Mouse (Mus musculus) ES-Bruce4 (cell line): Measurements from ENCODE around the gene Lhb. TPM values are rescaled to one million over a fixed set of nuclear protein-coding genes. Genes with fewer than 3 reads are reported as not detected.

Experiments used
- H3K27ac ChIP-seq: 2 replicates; pipeline ENCODE4 v1.5.1; 2012; ENCODE audit warnings: low read length, inconsistent platforms; ENCODE audit not compliant: insufficient read depth
- H3K27me3 ChIP-seq: 2 replicates; pipeline ENCODE4 v1.6.1; 2012; ENCODE audit warnings: mild to moderate bottlenecking, low read length, inconsistent platforms; ENCODE audit not compliant: control insufficient read depth, poor library complexity, insufficient read depth, severe bottlenecking
- H3K36me3 ChIP-seq: 2 replicates; pipeline ENCODE4 v1.6.1; 2012; ENCODE audit warnings: inconsistent platforms, mild to moderate bottlenecking, low read length, moderate library complexity; ENCODE audit not compliant: control insufficient read depth, poor library complexity, insufficient read depth, severe bottlenecking
- H3K4me1 ChIP-seq: one replicate; pipeline ENCODE4 v1.8.1; 2011; ENCODE audit warnings: low read length; ENCODE audit not compliant: control insufficient read depth, insufficient read depth
- H3K4me3 ChIP-seq: 2 replicates; pipeline ENCODE4 v1.5.1; 2011; ENCODE audit warnings: low read depth, mild to moderate bottlenecking, low read length
- H3K9ac ChIP-seq: 2 replicates; pipeline ENCODE4 v1.6.1; 2012; ENCODE audit warnings: low read depth, mild to moderate bottlenecking, inconsistent platforms; ENCODE audit not compliant: poor library complexity, severe bottlenecking
- H3K9me3 ChIP-seq: replicated peaks from 2 replicates; pipeline ENCODE4 v1.6.1; 2012; ENCODE audit warnings: mild to moderate bottlenecking, low read length, inconsistent platforms; ENCODE audit not compliant: control insufficient read depth, poor library complexity, insufficient read depth, severe bottlenecking
- CTCF ChIP-seq: IDR thresholded peaks from one replicate; pipeline ENCODE4 v1.8.1; 2011; ENCODE audit warnings: low read depth, low read length
- EP300 ChIP-seq: IDR thresholded peaks from 2 replicates; pipeline ENCODE4 v1.6.1; 2011; ENCODE audit warnings: low read depth, low read length; ENCODE audit not compliant: insufficient read depth
- POLR2A ChIP-seq: IDR thresholded peaks from one replicate; pipeline ENCODE4 v1.8.1; 2011; ENCODE audit warnings: low read length; ENCODE audit not compliant: insufficient read depth
- polyA plus RNA-seq: library from polyadenylated mRNA; stranded (reverse); fragments of >200 nt; gene quantifications from 2 replicates; pipeline ENCODE4 v1.2.4, GENCODE M21; 2011; ENCODE audit warnings: low read depth; ENCODE audit not compliant: missing spikeins, insufficient read depth, insufficient read length

Gene Lhb
- polyA plus RNA-seq, 1 experiment, result not detected

- Histone ChIP-seq H3K9ac (no peak overlapping the region), H3K4me1 (peaks cover 2% of the 10 kb centered on the region), H3K27ac (no peak overlapping the region), H3K9me3 (no peaks in the 10 kb centered on the region), H3K4me3 (no peak overlapping the region), H3K27me3 (no peaks in the 10 kb centered on the region), H3K36me3 (no peaks in the 10 kb centered on the region)
- TF ChIP-seq EP300, result no peak
- TF ChIP-seq CTCF, result no peak
- no peak for TF ChIP-seq POLR2A
Measured at GRCm38 (mm10) chr7:45409497-45410163, 11.0 kb upstream of the Lhb start.

- no peak overlapping the region for H3K27ac ChIP-seq
- peaks cover 6% of the 10 kb centered on the region for H3K4me1 ChIP-seq
- H3K27me3 ChIP-seq, result no peaks in the 10 kb centered on the region
- TF ChIP-seq POLR2A (no peak), CTCF (no peak), EP300 (no peak)
- no peaks in the 10 kb centered on the region for H3K36me3 ChIP-seq
- peak overlapping the region; percentile 87; the same call in 1 of the 2 replicates for H3K9ac ChIP-seq
- H3K4me3 ChIP-seq, result no peak overlapping the region
- H3K9me3 ChIP-seq, result no peaks in the 10 kb centered on the region
Measured at GRCm38 (mm10) chr7:45412421-45412820, 8.2 kb upstream of the Lhb start.

DNA sequence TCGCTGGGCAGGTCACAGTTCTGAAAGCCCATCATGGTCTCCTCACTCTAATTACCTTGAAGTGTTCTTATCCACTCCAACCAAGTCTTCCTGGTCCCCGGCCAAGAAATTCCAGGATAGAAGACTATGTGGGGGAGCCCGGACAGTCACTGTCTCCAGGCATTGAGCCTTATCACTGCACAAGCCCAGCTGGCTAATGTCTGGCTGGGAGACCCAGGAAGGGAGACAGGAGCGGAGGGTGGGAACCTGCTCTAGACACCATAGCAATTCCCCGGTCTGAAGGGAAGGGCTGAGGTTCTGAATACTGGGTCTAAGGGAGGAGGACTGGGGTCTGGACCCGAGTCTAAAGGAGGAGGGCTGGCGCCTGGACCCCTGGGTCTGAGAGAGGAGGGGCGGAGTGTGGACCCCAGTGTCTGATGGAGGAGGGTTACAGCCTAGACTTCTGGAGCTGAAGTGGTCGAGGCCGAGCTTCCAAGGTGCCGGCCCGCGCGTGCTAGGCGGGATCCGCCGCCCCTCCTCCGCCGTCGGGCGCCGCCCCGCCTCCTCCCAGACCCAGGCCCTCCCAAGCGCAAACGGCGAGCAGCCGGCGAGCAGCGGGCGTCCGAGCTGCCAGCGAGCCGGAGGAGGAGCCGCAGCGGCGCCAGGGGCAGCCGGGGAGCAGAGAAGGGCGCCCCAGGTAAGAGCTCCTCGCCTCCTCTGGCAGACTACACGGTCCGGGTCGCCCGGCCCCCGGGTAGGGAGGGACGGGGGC, 7.3 kb upstream of the Lhb start, which contains the start of gene Ntf5:
Gene Ntf5 (plus strand): TSS at position 583 of the 751 bp plus-strand sequence.
- peak within 1 kb of the TSS; percentile 58 for H3K4me3 ChIP-seq
- H3K9me3 ChIP-seq, result no peaks in the 10 kb centered on the region
- peaks cover 10% of the 10 kb centered on the region for H3K4me1 ChIP-seq
- H3K27me3 ChIP-seq, result no peaks in the 10 kb centered on the region
- no peak for TF ChIP-seq POLR2A
- TF ChIP-seq EP300, result no peak
- TF ChIP-seq CTCF, result no peak
- peak within 1 kb of the TSS; percentile 29 for H3K27ac ChIP-seq
- peak within 1 kb of the TSS; percentile 87 for H3K9ac ChIP-seq
- no peaks in the 10 kb centered on the region for H3K36me3 ChIP-seq

GRCm38 (mm10) chr7:45413864-45414739, 6.5 kb upstream of the Lhb start:
- no peaks in the 10 kb centered on the region for H3K9me3 ChIP-seq
- no peak for TF ChIP-seq CTCF
- peak; percentile 60 for TF ChIP-seq POLR2A
- no peak for TF ChIP-seq EP300
- no peaks in the 10 kb centered on the region for H3K27me3 ChIP-seq
- H3K27ac ChIP-seq, result peak overlapping the region; percentile 21
- H3K4me3 ChIP-seq, result peak overlapping the region; percentile 58
- peak overlapping the region; percentile 87 for H3K9ac ChIP-seq
- H3K4me1 ChIP-seq, result peaks cover 10% of the 10 kb centered on the region
- no peaks in the 10 kb centered on the region for H3K36me3 ChIP-seq

DNA sequence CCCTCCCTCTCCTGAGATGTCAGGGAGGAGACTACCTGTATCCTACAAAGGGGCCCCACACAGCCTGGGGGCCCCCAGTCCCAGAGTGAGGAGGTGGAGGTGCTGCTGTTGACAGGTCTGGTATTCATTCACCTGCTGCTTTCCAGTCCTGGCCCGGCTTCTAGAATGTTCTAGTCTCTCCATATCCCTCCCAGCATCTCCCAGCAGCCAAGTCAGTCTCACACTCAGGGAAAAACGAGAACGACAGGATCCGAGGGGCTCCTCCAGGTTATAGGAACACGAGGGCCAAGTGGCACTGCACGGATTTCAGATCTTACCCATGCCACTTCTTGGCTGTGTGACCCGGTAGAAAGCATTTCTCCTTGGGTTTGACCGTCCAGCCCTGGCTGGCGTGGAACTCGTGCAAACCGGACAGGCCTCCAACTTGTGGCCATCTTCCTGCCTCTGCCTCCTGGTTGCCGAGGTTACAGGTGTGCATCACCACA, 5.8 kb upstream of the Lhb start:
- H3K9ac ChIP-seq, result no peak overlapping the region
- peaks cover 10% of the 10 kb centered on the region for H3K4me1 ChIP-seq
- TF ChIP-seq CTCF, result no peak
- TF ChIP-seq POLR2A, result no peak
- no peak for TF ChIP-seq EP300
- H3K9me3 ChIP-seq, result no peaks in the 10 kb centered on the region
- H3K27ac ChIP-seq, result no peak overlapping the region
- no peaks in the 10 kb centered on the region for H3K36me3 ChIP-seq
- no peaks in the 10 kb centered on the region for H3K27me3 ChIP-seq
- no peak overlapping the region for H3K4me3 ChIP-seq

GRCm38 (mm10) chr7:45415636-45416035, 5.0 kb upstream of the Lhb start:
- no peaks in the 10 kb centered on the region for H3K27me3 ChIP-seq
- H3K4me1 ChIP-seq, result peaks cover 10% of the 10 kb centered on the region
- no peak overlapping the region for H3K27ac ChIP-seq
- H3K9ac ChIP-seq, result peak overlapping the region; percentile 49
- peak overlapping the region; percentile 43 for H3K4me3 ChIP-seq
- TF ChIP-seq EP300 (no peak), CTCF (no peak), POLR2A (no peak)
- no peaks in the 10 kb centered on the region for H3K36me3 ChIP-seq
- no peaks in the 10 kb centered on the region for H3K9me3 ChIP-seq
